Mouse (Mus musculus): ENCODE results near the gene Tmod4.
"Not testable (repeated sequence)": the region's sequence is repeated elsewhere in the genome, so short reads cannot be mapped to it uniquely, and the experiment has no call there.

Gene Tmod4

GRCm38 (mm10) chr3:95124246-95124645, at the start of gene Tmod4:
TSS of gene Tmod4 (plus strand) at chr3:95124476.
- DNase-seq (ENCODE audit: low spot score): no peak

GRCm38 (mm10) chr3:95088071-95088470, 36.2 kb upstream of the Tmod4 start:
- no peak for DNase-seq (ENCODE audit: low spot score)

DNA sequence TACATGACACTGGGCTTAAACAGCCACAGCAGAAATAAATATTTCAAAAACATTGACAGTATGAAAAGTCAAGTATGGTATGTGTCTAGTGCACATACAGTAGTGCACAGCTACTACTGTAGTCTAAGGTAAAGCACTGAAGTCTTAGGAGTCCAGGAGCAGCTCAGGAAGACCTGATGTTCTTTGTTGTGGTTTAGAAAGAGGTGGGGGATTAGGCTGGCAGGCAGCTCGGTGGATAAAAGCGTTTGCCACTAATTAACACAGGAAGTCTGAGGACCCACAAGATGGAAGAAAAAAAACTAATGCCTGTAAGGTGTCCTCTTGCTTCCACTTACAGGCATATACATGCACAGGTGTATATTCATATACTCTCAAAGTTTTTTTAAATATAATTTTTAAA, 23.4 kb upstream of the Tmod4 start:
- no peak for DNase-seq (ENCODE audit: low spot score)

DNA sequence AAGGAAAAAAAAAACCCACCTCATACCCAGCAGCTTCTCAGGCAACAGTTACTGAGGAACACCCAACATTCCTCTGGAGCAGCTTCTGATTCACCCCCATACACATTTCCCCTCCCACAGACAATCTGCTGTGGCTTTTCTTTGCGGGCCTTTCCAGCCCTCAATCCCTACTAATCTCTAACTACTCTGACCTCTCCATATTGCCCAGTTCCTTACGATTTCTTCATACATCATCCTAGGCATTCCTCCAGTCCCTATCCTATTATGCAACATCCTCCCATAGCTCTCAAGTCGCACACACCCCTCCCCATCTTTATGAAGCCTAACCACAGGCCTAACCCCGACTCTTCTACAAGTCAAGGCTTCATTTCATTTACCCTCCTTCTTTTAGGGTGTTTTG, 19.2 kb upstream of the Tmod4 start:
- no peak for DNase-seq (ENCODE audit: low spot score)

GRCm38 (mm10) chr3:95105586-95106337, 18.5 kb upstream of the Tmod4 start:
- DNase-seq (ENCODE audit: low spot score): no peak

GRCm38 (mm10) chr3:95106338-95107117, 17.7 kb upstream of the Tmod4 start, which contains the start of gene Pip5k1a:
TSS of gene Pip5k1a (minus strand) at chr3:95106930.
- peak; percentile 95 for DNase-seq (ENCODE audit: low spot score)

DNA sequence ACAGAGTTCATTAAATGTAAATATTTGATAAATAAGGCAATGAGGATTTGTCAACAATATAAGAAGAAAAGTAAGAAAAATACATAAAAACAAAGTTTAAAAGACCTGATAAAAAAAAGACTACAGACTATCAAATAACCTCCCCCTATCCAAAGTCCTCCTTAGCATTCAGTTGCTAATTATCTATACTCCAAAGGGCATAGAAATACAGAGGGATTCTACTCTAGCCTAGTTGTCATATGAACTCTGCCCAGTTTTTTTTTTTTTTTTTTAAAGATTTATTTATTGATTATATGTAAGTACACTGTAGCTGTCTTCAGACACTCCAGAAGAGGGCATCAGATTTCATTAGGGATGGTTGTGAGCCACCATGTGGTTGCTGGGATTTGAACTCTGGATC, 17.0 kb upstream of the Tmod4 start:
- not testable (repeated sequence) for DNase-seq (ENCODE audit: low spot score)

DNA sequence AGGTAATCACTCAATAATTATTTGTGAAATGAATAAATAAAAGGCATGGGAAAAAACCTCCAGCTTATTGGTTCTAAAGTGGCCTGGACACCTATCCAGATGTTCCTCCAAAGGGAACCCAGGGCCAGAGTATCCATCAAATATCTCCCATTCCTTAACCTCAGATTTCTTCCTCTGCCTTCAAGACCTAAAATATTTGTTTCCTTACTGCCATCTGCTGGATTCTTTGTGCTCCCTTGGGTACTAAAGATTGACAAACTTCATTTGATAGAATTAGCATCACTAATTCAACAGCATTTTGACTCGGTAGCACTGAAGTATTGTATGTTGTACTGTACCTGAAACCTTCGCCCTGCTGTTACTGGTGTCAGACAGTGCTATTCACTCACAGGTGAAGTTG, 16.4 kb upstream of the Tmod4 start:
- DNase-seq (ENCODE audit: low spot score): no peak

DNA sequence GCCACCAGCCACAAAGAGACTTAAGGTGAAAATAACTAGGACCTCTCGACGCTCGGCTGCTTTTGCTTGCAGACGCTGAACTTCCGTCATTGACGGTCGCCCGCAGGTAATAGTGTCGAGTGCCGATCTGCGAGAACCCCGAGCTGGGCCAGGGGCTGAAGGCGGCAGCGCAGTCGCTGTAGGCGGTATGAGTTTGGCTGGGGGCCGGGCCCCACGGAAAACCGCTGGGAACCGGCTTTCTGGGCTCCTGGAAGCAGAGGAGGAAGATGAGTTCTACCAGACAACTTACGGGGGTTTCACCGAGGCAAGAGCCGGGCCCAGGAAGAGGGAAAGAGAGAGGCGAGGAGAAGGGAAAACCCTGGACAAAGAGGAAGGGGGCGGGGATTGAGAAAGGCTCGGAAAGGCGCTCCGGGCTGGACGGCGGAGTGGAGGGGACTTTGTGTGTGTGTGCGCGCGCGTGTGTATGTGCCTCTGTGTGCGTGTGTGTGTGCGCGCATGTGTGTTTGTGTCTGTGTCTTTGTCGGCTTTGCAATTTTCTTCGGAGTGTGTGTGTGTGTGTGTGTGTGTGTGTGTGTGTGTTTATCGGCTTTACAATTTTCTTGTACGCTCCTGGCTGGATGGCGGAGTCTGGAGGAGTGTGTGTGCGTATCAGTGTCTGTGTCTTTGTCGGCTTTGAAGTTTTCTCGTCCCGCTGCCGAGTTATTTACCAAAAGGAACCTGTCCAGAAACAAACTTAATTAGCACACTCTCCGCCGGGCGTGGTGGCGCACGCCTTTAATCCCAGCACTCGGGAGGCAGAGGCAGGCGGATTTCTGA, 13.2 kb upstream of the Tmod4 start, which contains the start of gene Vps72:
Gene Vps72, plus strand, starts transcription at position 112 of the 816 bp plus-strand sequence.
- peak; percentile 90 for DNase-seq (ENCODE audit: low spot score)

DNA sequence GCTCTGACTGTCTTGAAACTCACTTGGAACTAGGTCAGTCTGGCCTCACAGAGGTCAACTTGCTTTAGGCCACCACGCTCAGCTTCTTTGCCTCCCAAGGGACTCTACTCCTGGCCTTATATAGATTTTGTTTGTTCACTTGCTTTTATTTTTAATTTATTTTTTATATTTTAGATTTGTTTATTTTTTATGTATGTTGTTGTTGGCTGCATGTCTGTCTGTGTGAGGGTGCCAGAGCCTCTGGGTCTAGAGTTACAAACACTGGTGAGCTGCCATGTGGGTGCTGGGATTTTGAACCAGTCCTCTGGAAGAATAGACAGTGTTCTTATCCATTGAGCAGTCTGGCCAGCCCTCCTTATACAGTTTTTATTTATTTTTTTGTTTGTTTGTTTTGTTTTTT, 11.5 kb upstream of the Tmod4 start:
- no peak for DNase-seq (ENCODE audit: low spot score)

DNA sequence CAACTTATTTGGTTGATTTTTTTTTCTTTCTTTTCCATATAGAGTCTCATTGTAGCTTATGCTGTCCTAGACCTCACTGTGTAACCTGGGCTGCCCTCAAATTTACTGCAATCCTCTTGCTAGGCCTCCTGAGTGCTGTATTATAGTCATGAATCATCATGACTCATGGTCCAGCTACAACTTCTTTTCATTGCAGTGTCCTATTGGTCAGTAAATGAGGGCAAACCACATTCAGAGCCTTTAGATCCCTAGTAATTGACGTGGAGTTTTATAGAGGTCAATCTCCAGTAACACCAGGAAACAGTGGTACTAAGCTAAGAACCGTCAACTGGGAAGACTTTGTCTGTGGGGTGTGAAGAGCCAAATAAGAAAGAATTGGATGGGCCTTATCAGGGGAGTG, 6.5 kb upstream of the Tmod4 start:
- no peak for DNase-seq (ENCODE audit: low spot score)

DNA sequence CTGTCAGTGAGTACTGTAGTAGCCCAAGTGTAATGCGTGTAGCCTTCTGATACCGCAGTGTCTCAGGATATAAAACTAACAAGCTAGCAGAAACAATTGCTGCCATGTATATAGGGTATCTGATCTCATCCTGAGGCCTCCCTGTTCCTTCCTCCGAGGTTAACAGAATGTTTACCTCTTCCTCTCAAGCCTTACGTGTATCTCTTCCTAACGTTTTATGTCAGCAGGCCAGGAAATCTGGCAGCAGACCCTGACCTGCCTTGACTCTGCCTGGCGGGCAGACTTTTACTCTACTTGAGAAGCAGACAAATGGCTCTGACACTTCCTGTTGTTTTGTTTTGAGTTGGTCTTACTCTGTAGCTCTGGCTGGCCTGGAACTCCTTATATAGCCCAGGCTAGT, 2.7 kb upstream of the Tmod4 start:
- DNase-seq (ENCODE audit: low spot score): no peak

DNA sequence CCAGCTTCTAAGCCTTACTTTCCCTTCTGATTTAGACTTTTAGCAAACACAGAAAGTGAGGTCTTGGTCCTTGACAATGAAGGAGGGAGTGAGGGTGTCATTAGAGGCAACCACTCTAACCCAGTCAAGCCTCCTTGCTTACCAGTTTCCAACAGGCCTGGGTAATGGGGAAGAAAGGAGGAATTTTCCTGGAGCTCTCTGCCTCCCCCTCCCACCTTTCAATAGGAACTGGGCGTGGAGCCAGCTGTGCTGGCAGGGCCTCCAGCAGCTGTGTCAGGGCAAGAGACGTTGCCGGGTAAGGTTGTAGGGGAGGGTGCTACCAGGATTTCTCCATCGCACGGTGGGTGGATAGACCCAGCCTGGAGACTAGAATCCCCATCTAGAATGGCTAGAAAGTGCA, 696 bp downstream of the Tmod4 start:
- DNase-seq (ENCODE audit: low spot score): no peak

- DNase-seq (ENCODE audit: low spot score): no peak
These were observed 5.0 kb downstream of the Tmod4 start for GRCm38 (mm10) chr3:95129226-95129651.

DNA sequence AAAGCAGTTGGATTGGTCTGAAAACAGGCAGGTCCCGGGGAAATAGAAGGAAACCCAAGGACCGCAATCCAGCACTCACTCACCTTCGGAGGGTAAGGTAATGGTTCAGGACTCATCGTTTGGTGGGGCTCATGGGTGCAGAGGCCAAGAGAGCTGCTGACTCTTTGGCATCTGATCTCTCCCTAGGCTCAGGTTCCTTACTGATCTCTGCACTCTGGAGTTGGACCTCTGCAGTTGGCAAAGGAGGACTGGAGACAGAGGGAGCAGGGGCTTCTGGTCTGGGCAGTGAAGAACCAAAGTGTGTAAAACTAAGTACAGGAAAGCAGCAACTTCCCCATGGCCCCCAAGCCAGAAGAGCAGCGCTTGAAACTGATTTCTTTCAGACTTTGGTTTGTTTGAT, 5.8 kb downstream of the Tmod4 start:
- DNase-seq (ENCODE audit: low spot score): no peak

DNA sequence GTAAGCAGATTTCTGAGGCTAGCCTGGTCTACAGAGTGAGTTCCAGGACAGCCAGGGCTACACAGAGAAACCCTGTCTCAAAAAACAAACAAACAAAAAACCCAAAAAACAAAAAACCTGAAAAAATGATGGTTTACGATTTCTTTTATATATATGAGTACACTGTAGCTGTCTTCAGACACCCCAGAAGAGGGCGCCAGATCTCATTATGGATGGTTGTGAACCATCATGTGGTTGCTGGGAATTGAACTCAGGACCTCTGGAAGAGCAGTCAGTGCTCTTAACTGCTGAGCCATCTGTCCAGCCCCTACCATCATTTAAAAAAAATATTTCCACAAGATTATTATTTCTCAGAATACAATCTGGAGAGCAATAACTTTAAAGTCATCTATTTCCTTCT, 8.1 kb downstream of the Tmod4 start:
- DNase-seq (ENCODE audit: low spot score): not testable (repeated sequence)

DNA sequence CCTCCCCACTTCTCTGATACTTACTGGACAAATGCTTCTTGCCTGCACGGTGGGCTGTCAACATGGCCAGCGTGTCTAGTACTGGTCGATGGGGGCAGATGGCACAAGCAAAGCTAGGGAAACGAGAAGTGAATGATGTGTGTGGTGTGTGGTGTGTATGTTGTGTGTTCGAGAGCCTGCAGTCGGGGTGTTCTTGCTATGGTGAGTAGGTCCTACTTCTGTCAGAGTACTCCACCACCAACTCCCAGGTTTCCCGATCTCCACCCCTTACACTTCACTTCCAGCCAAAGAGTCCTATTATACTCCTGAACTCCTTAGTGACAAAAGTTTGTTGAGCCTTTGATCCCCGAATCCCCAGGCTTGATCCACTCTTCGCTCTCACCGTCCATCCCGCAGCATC, 8.9 kb downstream of the Tmod4 start:
- no peak for DNase-seq (ENCODE audit: low spot score)

DNA sequence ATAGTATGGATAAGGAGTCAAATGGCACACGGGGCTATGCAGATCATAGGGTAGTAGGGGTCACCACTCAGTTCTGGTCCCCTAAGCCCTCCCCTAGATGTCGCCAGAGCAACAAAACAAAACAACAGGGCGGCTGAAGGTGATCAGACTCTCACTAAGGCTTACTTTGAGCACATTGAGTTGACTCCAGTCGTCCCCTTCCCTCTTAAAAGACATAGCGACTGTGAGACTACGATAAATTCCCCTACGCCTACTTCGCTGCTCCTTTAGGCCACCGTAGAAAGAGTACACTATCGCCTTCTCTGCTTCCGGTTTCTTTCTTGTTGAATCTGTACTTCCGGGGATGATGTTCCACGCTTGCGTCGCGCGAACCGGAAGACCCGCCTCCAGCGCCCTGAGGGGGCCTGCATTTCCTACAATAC, 9.4 kb downstream of the Tmod4 start, which contains the start of the genes Scnm1 and Lysmd1:
Gene Scnm1, minus strand, starts transcription at position 332 of the 422 bp plus-strand sequence.
Gene Lysmd1, plus strand, starts transcription at position 409 of the 422 bp plus-strand sequence.
- peak; percentile 90 for DNase-seq (ENCODE audit: low spot score)

DNA sequence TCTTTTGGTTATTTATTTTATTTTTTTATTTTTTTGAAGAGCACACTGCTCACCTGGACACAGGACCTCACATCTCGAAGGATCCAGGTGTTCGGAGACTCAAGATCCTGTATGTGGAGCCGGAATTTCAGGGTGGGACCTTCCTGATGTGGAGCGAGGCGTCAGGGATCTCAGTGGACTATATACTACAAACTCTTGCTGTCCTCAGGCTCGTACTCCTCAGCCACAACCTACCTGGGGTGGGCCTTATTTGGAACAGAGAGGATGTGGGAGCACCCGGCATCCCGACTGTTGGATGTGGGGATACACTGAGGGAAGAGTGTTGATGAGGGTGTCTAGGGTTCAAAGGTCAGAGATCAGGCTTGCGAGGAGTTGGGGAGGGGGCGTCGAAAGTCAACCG, 9.9 kb downstream of the Tmod4 start:
- not testable (repeated sequence) for DNase-seq (ENCODE audit: low spot score)

DNA sequence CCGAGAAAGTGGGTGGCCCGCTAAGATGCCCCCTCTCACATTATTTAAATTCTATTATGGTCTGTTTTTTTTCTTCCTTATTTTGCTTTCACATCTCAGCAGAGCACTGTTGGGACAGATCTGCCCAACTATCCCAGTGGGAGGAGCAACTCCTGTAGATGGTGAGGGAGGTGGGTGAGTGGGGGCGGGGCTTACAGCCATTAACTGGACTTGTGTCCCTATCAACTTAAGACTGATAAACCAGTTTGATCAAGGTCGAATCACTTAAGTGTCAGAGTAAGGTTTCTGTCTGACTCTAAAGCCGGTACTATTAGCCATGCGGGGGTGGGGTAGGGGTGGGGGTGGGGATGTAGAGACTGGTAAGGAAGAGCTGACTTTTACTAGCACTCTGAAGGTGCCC, 10.7 kb downstream of the Tmod4 start:
- peak; percentile 74 for DNase-seq (ENCODE audit: low spot score)

- no peak for DNase-seq (ENCODE audit: low spot score)
These were observed 11.3 kb downstream of the Tmod4 start for GRCm38 (mm10) chr3:95135433-95136052.

DNA sequence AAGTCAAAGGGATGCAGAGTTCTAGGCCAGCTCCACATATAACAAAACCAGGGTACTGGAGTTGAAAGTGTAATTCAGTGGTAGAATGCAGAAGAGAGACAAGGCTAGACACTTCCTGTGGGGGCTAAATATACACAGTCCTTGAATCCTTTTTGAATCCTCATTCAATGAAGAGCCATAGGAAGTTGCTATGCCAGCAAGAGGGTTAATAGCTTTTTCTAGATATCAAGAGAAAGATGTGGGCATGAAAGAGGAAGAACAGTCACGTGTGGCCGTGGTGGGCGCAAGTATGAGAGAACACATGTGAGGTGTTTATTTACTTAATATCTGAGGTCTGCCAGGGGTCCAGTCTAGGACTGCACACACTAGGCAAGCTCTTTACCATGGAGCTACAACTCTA, 12.1 kb downstream of the Tmod4 start:
- DNase-seq (ENCODE audit: low spot score): no peak

Data from urinary bladder, postnatal 14 days (tissue).